Mouse (Mus musculus): ENCODE measurements around the gene Cdkn2c.

GRCm38 (mm10) chr4:109705349-109705748 is 38.4 kb upstream of the Cdkn2c start:
- no peak for TF ChIP-seq CTCF (conservative IDR thresholded peaks at IDR 0.05 in 1 of 2, IDR thresholded peaks at IDR 0.05 in 1 of 2; ENCODE audit: low read depth in 2 of 2, low read length in 2 of 2)
- no peak for TF ChIP-seq POLR2A (IDR thresholded peaks at IDR 0.05; ENCODE audit: low read depth, low read length)
- no peak for TF ChIP-seq ELF1 (IDR thresholded peaks at IDR 0.05; ENCODE audit: low read depth, low read length)
- TF ChIP-seq MYC (IDR thresholded peaks at IDR 0.05; ENCODE audit: low read depth, low read length), result no peak
- no peak for TF ChIP-seq CHD2 (IDR thresholded peaks at IDR 0.05; ENCODE audit: low read length)
